In the genomic region with DNA sequence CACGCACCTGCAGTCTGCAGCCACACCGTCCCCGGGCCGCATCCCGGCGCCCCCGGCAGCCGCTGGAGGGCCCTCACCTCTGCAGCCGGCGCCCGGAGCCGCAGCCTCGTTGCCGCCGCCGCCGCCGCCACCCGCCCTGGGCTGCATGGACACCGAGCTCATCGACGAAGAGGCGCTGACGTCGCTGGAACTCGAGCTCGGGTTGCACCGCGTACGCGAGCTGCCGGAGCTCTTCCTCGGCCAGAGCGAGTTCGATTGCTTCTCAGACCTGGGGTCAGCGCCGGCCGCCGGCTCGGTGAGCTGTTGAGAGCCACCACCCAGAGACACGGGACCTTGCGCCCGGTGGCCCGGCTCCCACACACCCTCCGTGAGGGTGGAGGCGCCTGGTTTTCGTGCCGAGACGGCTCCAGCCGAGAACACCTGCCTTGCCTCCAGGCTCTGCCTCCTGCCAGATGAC, we compare ENCODE assay signal across 8 mouse cellular contexts. TPM values are rescaled to one million over a fixed set of nuclear protein-coding genes. Genes with fewer than 3 reads are reported as not detected.
DNase-seq lines count a peak whose midpoint lies in the region; ATAC-seq and TF ChIP-seq lines count a peak whose summit lies in the region.

No protein-coding gene starts in this region.

- H3K4me1 ChIP-seq in hindbrain, postnatal 0 days (ENCODE audit: insufficient read depth, low read length), result no peaks in the 10 kb centered on the region
- peaks cover 21% of the 10 kb centered on the region for H3K4me1 ChIP-seq in limb, embryonic 13.5 days
- peaks cover 16% of the 10 kb centered on the region for H3K4me1 ChIP-seq in midbrain, embryonic 12.5 days
- H3K4me1 ChIP-seq in small intestine, adult 2 months (ENCODE audit: control insufficient read depth, insufficient read depth, insufficient read length, low read length), result peaks cover 2% of the 10 kb centered on the region; the same call in 1 of the 2 replicates

- H3K9ac ChIP-seq in hindbrain, postnatal 0 days (replicated peaks; ENCODE audit: low read length), result peak overlapping the region; percentile 70
- H3K9ac ChIP-seq in limb, embryonic 13.5 days, result peak overlapping the region; percentile 66
- peak overlapping the region; percentile 54 for H3K9ac ChIP-seq in midbrain, embryonic 12.5 days (replicated peaks)

- peak overlapping the region; percentile 55 for H3K4me3 ChIP-seq in hindbrain, postnatal 0 days (ENCODE audit: low read length)
- H3K4me3 ChIP-seq in limb, embryonic 13.5 days, result peak overlapping the region; percentile 57
- H3K4me3 ChIP-seq in midbrain, embryonic 12.5 days, result peak overlapping the region; percentile 54
- peak overlapping the region; percentile 78 for H3K4me3 ChIP-seq in small intestine, adult 2 months (ENCODE audit: low read depth, low read length)

- no peaks in the 10 kb centered on the region for H3K9me3 ChIP-seq in hindbrain, postnatal 0 days (ENCODE audit: low read length)
- no peaks in the 10 kb centered on the region for H3K9me3 ChIP-seq in limb, embryonic 13.5 days
- no peaks in the 10 kb centered on the region for H3K9me3 ChIP-seq in midbrain, embryonic 12.5 days

- no peak for TF ChIP-seq CTCF in hindbrain, postnatal 0 days (IDR thresholded peaks at IDR 0.05; ENCODE audit: low read depth)
- no peak for TF ChIP-seq CTCF in small intestine, adult 2 months (IDR thresholded peaks at IDR 0.05; ENCODE audit: extremely low read depth, insufficient read length, insufficient replicate concordance, low read depth, low read length)

- H3K27me3 ChIP-seq in hindbrain, postnatal 0 days (ENCODE audit: insufficient read depth, low read length), result no peaks in the 10 kb centered on the region
- peaks cover 63% of the 10 kb centered on the region for H3K27me3 ChIP-seq in limb, embryonic 13.5 days
- H3K27me3 ChIP-seq in midbrain, embryonic 12.5 days, result peaks cover 64% of the 10 kb centered on the region
- H3K27me3 ChIP-seq in small intestine, adult 2 months (ENCODE audit: control insufficient read depth, insufficient read depth, low read length), result no peaks in the 10 kb centered on the region

- DNase-seq in adrenal gland, adult 2 months, result peak; percentile 83
- DNase-seq in cerebellum, postnatal 36 days, result peak; percentile 61 to 63
- peak; percentile 67 for DNase-seq in gastrocnemius, postnatal 10 days
- DNase-seq in hindbrain, postnatal 0 days (ENCODE audit: low spot score), result peak; percentile 62
- DNase-seq in adipocyte (ENCODE audit: low spot score), result no peak

- peak overlapping the region; percentile 56; the same call in 1 of the 2 replicates for H3K27ac ChIP-seq in hindbrain, postnatal 0 days
- H3K27ac ChIP-seq in limb, embryonic 13.5 days, result no peak overlapping the region
- H3K27ac ChIP-seq in midbrain, embryonic 12.5 days (replicated peaks), result no peak overlapping the region
- no peak overlapping the region for H3K27ac ChIP-seq in small intestine, adult 2 months (ENCODE audit: insufficient read depth, low read depth, low read length)

- WGBS in hindbrain, postnatal 0 days, result under 1% methylated on average over 49 of the region's 50 CpGs
- WGBS in limb, embryonic 13.5 days, result under 1% methylated on average over 42 of the region's 50 CpGs
- WGBS in midbrain, embryonic 12.5 days, result under 1% methylated on average over 50 of the region's 50 CpGs
- under 1% methylated on average over 49 of the region's 50 CpGs for WGBS in small intestine, adult 2 months

- ATAC-seq in hindbrain, postnatal 0 days, result peak; percentile 70
- ATAC-seq in limb, embryonic 13.5 days (ENCODE audit: low FRiP score, low read depth), result peak; percentile 37
- ATAC-seq in midbrain, embryonic 12.5 days (ENCODE audit: low FRiP score, low read depth), result peak; percentile 71

- peak overlapping the region; percentile 99 for H3K4me2 ChIP-seq in hindbrain, postnatal 0 days (ENCODE audit: low read depth, low read length)
- H3K4me2 ChIP-seq in limb, embryonic 13.5 days (replicated peaks), result peak overlapping the region; percentile 100
- H3K4me2 ChIP-seq in midbrain, embryonic 12.5 days (replicated peaks), result peak overlapping the region; percentile 96

- TF ChIP-seq POLR2A in small intestine, adult 2 months (IDR thresholded peaks at IDR 0.05; ENCODE audit: low read depth, low read length), result no peak; the same call in 1 of the 2 replicates

- H3K36me3 ChIP-seq in hindbrain, postnatal 0 days (ENCODE audit: insufficient read depth, low read length), result no peaks in the 10 kb centered on the region
- H3K36me3 ChIP-seq in limb, embryonic 13.5 days, result no peaks in the 10 kb centered on the region
- H3K36me3 ChIP-seq in midbrain, embryonic 12.5 days, result no peaks in the 10 kb centered on the region
- no peaks in the 10 kb centered on the region for H3K36me3 ChIP-seq in small intestine, adult 2 months (ENCODE audit: control insufficient read depth, insufficient read depth, low read length)

RNA-seq across cellular contexts. Expression of gene Cited4, which starts 0.7 kb away (rescaled TPM):
- 10 to 100 TPM; 11.3 to 18.3 TPM for total RNA-seq in adrenal gland, adult 2 months (2021)
- 85.9 and 124 TPM in 2 replicates for polyA plus RNA-seq in adrenal gland, adult 2 months (2012; rRNA removed)
- total RNA-seq in gastrocnemius, postnatal 10 days (2021), result 10 to 100 TPM; 34.6 to 35.7 TPM
- total RNA-seq in hindbrain, postnatal 0 days (2014; rRNA removed), result 11.1 and 11.7 TPM in 2 replicates
- polyA plus RNA-seq in hindbrain, postnatal 0 days (2015; fragmentation: Nextera tagmentation; extraction: Ambion mirVana), result 5.3 and 5.4 TPM in 2 replicates
- 1.7 and 2.6 TPM in 2 replicates for polyA plus RNA-seq in limb, embryonic 13.5 days (2015; fragmentation: Nextera tagmentation; extraction: Ambion mirVana)
- polyA plus RNA-seq in midbrain, embryonic 12.5 days (2016; fragmentation: Nextera tagmentation; extraction: Ambion mirVana), result 5.3 and 5.4 TPM in 2 replicates
- polyA plus RNA-seq in small intestine, adult 2 months (2012; rRNA removed), result 18.6 and 21.0 TPM in 2 replicates
